Mouse (Mus musculus) C2C12 (cell line): Measurements from ENCODE around the gene Mical2. TPM values are rescaled to one million over a fixed set of nuclear protein-coding genes. Genes with fewer than 3 reads are reported as not detected.
A peak's percentile ranks its signal among the peaks of the same experiment; 100 is the strongest.

Experiments
- H3K27me3 ChIP-seq: one replicate; pipeline ENCODE4 v1.6.1; 2011; ENCODE audit not compliant: control insufficient read depth, insufficient read depth, insufficient read length
- H3K36me3 ChIP-seq: one replicate; pipeline ENCODE4 v1.6.1; 2011; ENCODE audit not compliant: control insufficient read depth, insufficient read depth
- H3K4me3 ChIP-seq: one replicate; pipeline ENCODE4 v1.5.1; 2011; ENCODE audit warnings: mild to moderate bottlenecking, control low read depth; ENCODE audit not compliant: poor library complexity, insufficient read depth, severe bottlenecking
- H3K79me2 ChIP-seq: one replicate; pipeline ENCODE4 v1.6.1; 2011; ENCODE audit not compliant: control insufficient read depth, insufficient read depth
- H3K79me3 ChIP-seq: one replicate; pipeline ENCODE4 v1.6.1; 2011; ENCODE audit warnings: low read depth, control low read depth
- H3ac ChIP-seq: one replicate; pipeline ENCODE3; 2011; ENCODE audit warnings: low read depth; ENCODE audit not compliant: control insufficient read depth, insufficient read length
- CEBPB ChIP-seq: IDR thresholded peaks from one replicate; pipeline ENCODE4 v1.6.1; 2011; ENCODE audit warnings: low read depth, mild to moderate bottlenecking, control low read depth, moderate library complexity
- CTCF ChIP-seq: IDR thresholded peaks from one replicate; pipeline ENCODE4 v1.5.1; 2011; ENCODE audit not compliant: control insufficient read depth, insufficient read depth, insufficient read length
- FOSL1 ChIP-seq: IDR thresholded peaks from one replicate; pipeline ENCODE4 v1.8.0; 2011; ENCODE audit warnings: mild to moderate bottlenecking, low read length; ENCODE audit not compliant: poor library complexity, insufficient read depth, severe bottlenecking
- MAX ChIP-seq: IDR thresholded peaks from one replicate; pipeline ENCODE4 v1.6.1; 2011; ENCODE audit warnings: mild to moderate bottlenecking, control low read depth
- MYOD1 ChIP-seq: IDR thresholded peaks from one replicate; pipeline ENCODE4 v1.6.1; 2011; ENCODE audit warnings: low read depth; ENCODE audit not compliant: control insufficient read depth, insufficient read length
- MYOG ChIP-seq: IDR thresholded peaks from one replicate; pipeline ENCODE4 v1.6.1; 2011; ENCODE audit not compliant: control insufficient read depth, insufficient read length; ENCODE audit errors: extremely low read depth
- USF1 ChIP-seq: IDR thresholded peaks from one replicate; pipeline ENCODE4 v1.6.1; 2011; ENCODE audit warnings: low read depth, mild to moderate bottlenecking, control low read depth, moderate library complexity
- polyA plus RNA-seq: library from polyadenylated mRNA; unstranded; fragments of >200 nt; fragmentation: generic; extraction: Trizol; gene quantifications from one replicate; pipeline ENCODE4 v1.2.1, GENCODE M21; 2012; ENCODE audit warnings: missing spikeins

Mical2 gene
- polyA plus RNA-seq, 1 experiment: 76.9 TPM

DNA sequence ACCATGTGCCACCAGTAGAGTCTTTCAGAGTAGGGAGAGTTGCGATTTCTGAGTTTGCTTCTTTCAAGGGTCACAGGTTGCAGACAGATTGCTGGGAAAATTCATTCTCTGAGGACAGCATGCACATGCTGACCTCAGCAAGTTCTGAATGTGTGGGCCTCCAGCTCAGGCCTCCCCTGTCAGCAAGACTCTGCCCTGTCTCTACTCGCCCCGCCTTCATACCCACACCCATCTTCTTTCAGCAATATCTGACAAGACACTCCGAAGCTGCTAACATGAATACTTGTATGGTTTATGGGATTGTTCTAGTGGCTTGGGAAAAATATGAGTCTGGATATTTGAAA lies 84.3 kb downstream of the Mical2 start:
- Histone ChIP-seq H3K79me2 (peaks cover 21% of the 10 kb centered on the region), H3K36me3 (peaks cover 83% of the 10 kb centered on the region), H3K4me3 (no peak overlapping the region), H3ac (no peak overlapping the region), H3K27me3 (no peaks in the 10 kb centered on the region), H3K79me3 (no peaks in the 10 kb centered on the region)
- TF ChIP-seq CEBPB: no peak
- TF ChIP-seq CTCF: no peak
- TF ChIP-seq FOSL1: no peak

DNA sequence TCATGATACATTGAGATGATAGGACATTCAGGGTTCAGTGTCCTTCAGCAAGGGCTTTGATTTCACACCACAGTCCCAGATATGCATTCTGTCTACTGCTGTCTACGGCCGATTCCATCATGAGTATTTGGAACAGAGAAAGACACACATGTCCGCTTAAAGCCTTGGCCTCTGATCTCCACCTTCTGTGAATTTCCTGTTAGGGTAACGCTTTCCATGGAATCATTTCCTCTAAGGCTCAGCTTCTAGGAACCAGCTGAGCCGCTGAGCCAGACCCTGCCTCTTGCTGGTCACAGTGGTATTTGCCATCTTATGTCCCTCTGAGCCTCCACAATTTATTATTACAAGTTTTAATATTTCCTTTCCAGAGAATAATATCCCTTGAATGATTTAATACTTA lies 87.6 kb downstream of the Mical2 start:
- Histone ChIP-seq H3K4me3 (no peak overlapping the region), H3K27me3 (no peaks in the 10 kb centered on the region), H3K79me2 (peaks cover 8% of the 10 kb centered on the region), H3K79me3 (no peaks in the 10 kb centered on the region), H3K36me3 (peaks cover 80% of the 10 kb centered on the region), H3ac (no peak overlapping the region)
- TF ChIP-seq MYOD1 (no peak), USF1 (no peak), MAX (no peak), MYOG (no peak), CEBPB (no peak), CTCF (no peak), FOSL1 (no peak)

DNA sequence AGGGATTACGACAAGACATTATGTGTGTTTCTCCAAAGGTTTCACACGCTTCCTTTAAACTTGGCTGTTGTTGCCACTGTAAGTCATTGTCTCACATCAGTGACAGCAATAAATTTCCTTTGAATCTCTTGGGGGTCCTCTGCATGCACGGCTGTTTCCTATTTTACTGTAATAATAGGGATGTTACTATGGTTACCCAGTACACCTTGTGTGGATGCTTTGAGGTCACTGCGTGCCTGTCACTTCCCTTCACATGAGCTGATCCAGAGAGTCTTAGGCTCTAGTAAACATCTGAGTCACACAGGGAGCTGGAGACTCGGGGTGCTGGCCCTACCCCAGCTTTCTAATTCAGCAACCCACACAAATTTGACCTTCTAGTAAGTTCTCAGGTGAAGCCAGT lies 88.0 kb downstream of the Mical2 start:
- no peak overlapping the region for H3K4me3 ChIP-seq
- no peaks in the 10 kb centered on the region for H3K27me3 ChIP-seq
- H3K36me3 ChIP-seq: peaks cover 80% of the 10 kb centered on the region
- TF ChIP-seq MYOG (no peak), CEBPB (no peak), MAX (no peak), FOSL1 (no peak), USF1 (no peak)
- H3K79me3 ChIP-seq: no peaks in the 10 kb centered on the region
- peaks cover 8% of the 10 kb centered on the region for H3K79me2 ChIP-seq
- no peak overlapping the region for H3ac ChIP-seq

DNA sequence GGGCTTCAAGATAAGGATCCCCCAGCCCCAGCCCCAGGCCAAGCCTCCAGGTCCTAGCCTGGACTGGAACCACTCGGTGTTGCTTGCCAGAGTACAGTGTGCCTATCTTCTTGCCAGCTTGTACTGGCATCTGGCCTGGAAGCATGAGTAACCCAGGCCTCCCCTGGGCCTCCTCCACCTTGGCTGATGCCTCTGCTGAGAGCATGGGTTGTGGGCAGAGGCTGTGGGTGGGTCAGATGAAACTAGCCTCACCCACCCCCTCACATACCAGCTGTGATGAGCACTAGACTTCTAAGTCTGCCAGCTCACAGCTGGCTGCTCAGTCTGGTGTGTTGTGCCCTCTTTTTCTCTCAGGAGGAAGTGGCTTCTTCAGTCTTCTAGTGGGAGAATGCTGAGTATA lies 90.6 kb downstream of the Mical2 start:
- no peak overlapping the region for H3ac ChIP-seq
- TF ChIP-seq MYOD1 (peak; percentile 58), MAX (peak; percentile 63), USF1 (no peak)
- peaks cover 77% of the 10 kb centered on the region for H3K36me3 ChIP-seq
- H3K79me3 ChIP-seq: peaks cover 1% of the 10 kb centered on the region
- no peaks in the 10 kb centered on the region for H3K27me3 ChIP-seq
- H3K79me2 ChIP-seq: no peaks in the 10 kb centered on the region
- H3K4me3 ChIP-seq: no peak overlapping the region

DNA sequence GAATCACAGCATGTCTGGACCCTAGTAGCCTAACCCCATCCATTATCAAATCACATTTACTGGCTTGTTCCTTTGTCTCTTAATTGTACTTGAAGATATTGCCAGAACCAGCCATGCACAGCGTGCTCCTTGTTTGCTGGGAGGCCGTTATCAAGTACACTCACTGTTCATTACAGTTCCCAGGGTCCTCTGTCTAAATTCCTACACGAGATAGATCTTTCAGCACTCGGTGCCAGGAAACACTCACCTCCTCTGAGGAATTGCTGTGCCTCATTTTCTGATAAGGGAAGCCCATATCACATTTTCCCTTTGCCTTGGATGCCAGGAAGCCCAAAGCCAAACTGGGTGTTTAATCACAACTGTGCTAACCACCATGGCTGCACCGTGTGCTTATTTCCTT lies 91.8 kb downstream of the Mical2 start:
- no peak overlapping the region for H3ac ChIP-seq
- no peak overlapping the region for H3K4me3 ChIP-seq
- peaks cover 81% of the 10 kb centered on the region for H3K36me3 ChIP-seq
- TF ChIP-seq USF1 (no peak), CEBPB (no peak), MYOG (no peak), CTCF (no peak), MAX (no peak), FOSL1 (no peak), MYOD1 (no peak)
- no peaks in the 10 kb centered on the region for H3K79me2 ChIP-seq
- H3K79me3 ChIP-seq: peaks cover 1% of the 10 kb centered on the region
- H3K27me3 ChIP-seq: no peaks in the 10 kb centered on the region

DNA sequence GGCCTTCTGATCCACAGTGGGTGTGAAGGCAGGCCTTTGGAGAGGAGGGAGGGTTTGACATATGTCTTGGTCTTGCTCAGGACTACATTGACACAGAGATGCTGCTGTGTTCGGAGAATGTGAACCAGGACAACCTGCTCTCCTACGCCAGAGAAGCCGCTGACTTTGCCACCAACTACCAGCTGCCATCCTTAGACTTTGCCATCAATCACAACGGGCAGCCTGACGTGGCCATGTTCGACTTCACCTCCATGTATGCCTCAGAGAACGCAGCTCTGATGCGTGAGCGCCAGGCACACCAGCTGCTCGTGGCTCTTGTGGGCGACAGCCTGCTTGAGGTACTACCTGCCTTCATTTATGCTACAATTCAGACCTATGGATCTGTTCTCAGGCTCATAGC lies 92.7 kb downstream of the Mical2 start:
- Histone ChIP-seq H3K79me2 (no peaks in the 10 kb centered on the region), H3K79me3 (peaks cover 1% of the 10 kb centered on the region), H3ac (no peak overlapping the region), H3K36me3 (peaks cover 86% of the 10 kb centered on the region), H3K4me3 (no peak overlapping the region), H3K27me3 (no peaks in the 10 kb centered on the region)
- TF ChIP-seq USF1 (no peak), MAX (no peak), CEBPB (no peak), MYOG (no peak), FOSL1 (no peak), CTCF (no peak), MYOD1 (no peak)
